Mouse (Mus musculus) right cerebral cortex, adult 18-20 months (tissue): ENCODE measurements around the gene Scarf1.
A peak's percentile ranks its signal among the peaks of the same experiment; 100 is the strongest.

Experiments used
- DNase-seq: peaks from one replicate; pipeline ENCODE4 v3.0.0; 2022; ENCODE audit warnings: mixed read lengths

Gene Scarf1

GRCm38 (mm10) chr11:75566276-75567196 lies 53.2 kb downstream of the Scarf1 start:
- no peak for DNase-seq

GRCm38 (mm10) chr11:75567346-75568114 lies 54.2 kb downstream of the Scarf1 start:
- DNase-seq, result no peak

- DNase-seq, result no peak
Observed at GRCm38 (mm10) chr11:75568115-75568511, 54.8 kb downstream of the Scarf1 start.

- no peak for DNase-seq
Observed at GRCm38 (mm10) chr11:75568962-75569361, 55.6 kb downstream of the Scarf1 start.

GRCm38 (mm10) chr11:75570375-75571125 lies 57.2 kb downstream of the Scarf1 start:
- DNase-seq, result no peak

- no peak for DNase-seq
Observed at GRCm38 (mm10) chr11:75571126-75571990, 58.0 kb downstream of the Scarf1 start.

- DNase-seq, result peak; percentile 42
Observed at GRCm38 (mm10) chr11:75572301-75572791, 59.0 kb downstream of the Scarf1 start.

GRCm38 (mm10) chr11:75572854-75573650 lies 59.7 kb downstream of the Scarf1 start:
- peak; percentile 93 for DNase-seq

GRCm38 (mm10) chr11:75574378-75575123 lies 61.2 kb downstream of the Scarf1 start:
- DNase-seq, result no peak

- no peak for DNase-seq
Observed at GRCm38 (mm10) chr11:75575560-75576123, 62.3 kb downstream of the Scarf1 start.
